Mouse (Mus musculus) heart, postnatal 0 days (tissue): Measurements from ENCODE around the gene Entpd2.

Source experiments
- CTCF ChIP-seq: IDR thresholded peaks from 2 replicates; pipeline ENCODE4 v1.5.1; 2016; ENCODE audit warnings: antibody characterized with exemption, control low read depth, low read depth
- EP300 ChIP-seq: IDR thresholded peaks from 2 replicates; pipeline ENCODE4 v1.6.1; 2016; ENCODE audit warnings: antibody characterized with exemption, low read depth

GRCm38 (mm10) chr2:25408908-25409307 lies 13.2 kb downstream of the Entpd2 start:
- TF ChIP-seq CTCF (no peak), EP300 (no peak)
